Mouse (Mus musculus) lung, postnatal 0 days (tissue): ENCODE data around the gene Smim24. TPM values are rescaled to one million over a fixed set of nuclear protein-coding genes. Genes with fewer than 3 reads are reported as not detected.
A peak's percentile ranks its signal among the peaks of the same experiment; 100 is the strongest.

ENCODE experiments used
- ATAC-seq: fragments of 200-750 bp; cut with Nextera tagmentation; 2 replicates; pipeline ENCODE4 v1.8.0; 2017; ENCODE audit warnings: moderate library complexity
- DNase-seq: peaks from one replicate; pipeline ENCODE4 v3.0.0-alpha.2; 2016; ENCODE audit warnings: low spot score
- H3K27ac ChIP-seq: fragments of 300-500 bp; sonication (generic); 2 replicates; pipeline ENCODE4 v1.5.1; 2014; ENCODE audit warnings: antibody characterized with exemption, mild to moderate bottlenecking, low read length, mixed read lengths
- H3K27me3 ChIP-seq: fragments of 300-500 bp; sonication (generic); replicated peaks from 2 replicates; pipeline ENCODE4 v1.6.1; 2014; ENCODE audit warnings: low read length, mixed read lengths; ENCODE audit not compliant: insufficient read depth
- H3K36me3 ChIP-seq: fragments of 300-500 bp; sonication (generic); 2 replicates; pipeline ENCODE4 v1.6.1; 2014; ENCODE audit warnings: low read length, mixed read lengths; ENCODE audit not compliant: insufficient read depth
- H3K4me1 ChIP-seq: fragments of 300-500 bp; sonication (generic); 2 replicates; pipeline ENCODE4 v1.6.1; 2014; ENCODE audit warnings: antibody characterized with exemption, low read depth, low read length, mixed read lengths; ENCODE audit not compliant: insufficient read depth
- H3K4me2 ChIP-seq: fragments of 300-500 bp; sonication (generic); replicated peaks from 2 replicates; pipeline ENCODE4 v1.6.1; 2014; ENCODE audit warnings: low read depth, mild to moderate bottlenecking, low read length, moderate library complexity, mixed read lengths
- H3K4me3 ChIP-seq: fragments of 300-500 bp; sonication (generic); 2 replicates; pipeline ENCODE4 v1.5.1; 2014; ENCODE audit warnings: low read depth, low read length
- H3K9ac ChIP-seq: fragments of 300-500 bp; sonication (generic); replicated peaks from 2 replicates; pipeline ENCODE4 v1.6.1; 2014; ENCODE audit warnings: low read depth, mild to moderate bottlenecking
- H3K9me3 ChIP-seq: fragments of 300-500 bp; sonication (generic); 2 replicates; pipeline ENCODE4 v1.6.1; 2016; ENCODE audit warnings: low read length, mixed read lengths
- CTCF ChIP-seq: IDR thresholded peaks from 2 replicates; pipeline ENCODE4 v1.5.1; 2016; ENCODE audit warnings: antibody characterized with exemption, mild to moderate bottlenecking
- EP300 ChIP-seq: IDR thresholded peaks from 2 replicates; pipeline ENCODE4 v1.6.1; 2016; ENCODE audit warnings: antibody characterized with exemption, mild to moderate bottlenecking, control low read depth
- WGBS: fragments of 180-500 bp; shearing (Covaris S2); extraction: QIAGEN DNeasy Blood & Tissue Kit; methylation state at CpG from one replicate; pipeline ENCODE4 v1.1.7; 2014; 5-methylcytosine and 5-hydroxymethylcytosine counted together
- polyA plus RNA-seq: library from polyadenylated mRNA; unstranded; fragments of >200 nt; fragmentation: Nextera tagmentation; extraction: Ambion mirVana; gene quantifications from 2 replicates; pipeline ENCODE4 v1.2.1, GENCODE M21; 2015

The Smim24 gene
- polyA plus RNA-seq, 1 experiment from 2014 or later: 3.1 TPM

- Histone ChIP-seq H3K36me3 (peaks cover 10% of the 10 kb centered on the region; the same call in 1 of the 2 replicates), H3K9ac (no peak overlapping the region), H3K27me3 (no peaks in the 10 kb centered on the region), H3K4me3 (no peak overlapping the region), H3K9me3 (no peaks in the 10 kb centered on the region), H3K4me1 (peaks cover 45% of the 10 kb centered on the region), H3K4me2 (peak overlapping the region; percentile 22; the same call in 1 of the 2 replicates), H3K27ac (peak overlapping the region; percentile 81)
- WGBS: 20% methylated on average over 9 of the region's 9 CpGs
- DNase-seq (peak; percentile 92), ATAC-seq (peak; percentile 73)
- TF ChIP-seq EP300 (peak; percentile 96), CTCF (peak; percentile 99)
These were observed 16.0 kb downstream of the Smim24 start for GRCm38 (mm10) chr10:81408871-81409291.

GRCm38 (mm10) chr10:81409330-81409729 lies 16.5 kb downstream of the Smim24 start:
- ATAC-seq: peak; percentile 4; the same call in 1 of the 2 replicates
- no peak overlapping the region for H3K9ac ChIP-seq
- DNase-seq: no peak

GRCm38 (mm10) chr10:81410350-81410749 lies 17.5 kb downstream of the Smim24 start:
- peaks cover 60% of the 10 kb centered on the region for H3K4me1 ChIP-seq
- peak overlapping the region; percentile 81; the same call in 1 of the 2 replicates for H3K27ac ChIP-seq
- DNase-seq: peak; percentile 20
- H3K9me3 ChIP-seq: no peaks in the 10 kb centered on the region
- TF ChIP-seq CTCF (no peak), EP300 (no peak)
- WGBS: 36% methylated on average over 4 of the region's 4 CpGs
- H3K4me2 ChIP-seq: peak overlapping the region; percentile 22; the same call in 1 of the 2 replicates
- no peaks in the 10 kb centered on the region for H3K36me3 ChIP-seq
- no peaks in the 10 kb centered on the region for H3K27me3 ChIP-seq
- no peak overlapping the region for H3K9ac ChIP-seq
- H3K4me3 ChIP-seq: no peak overlapping the region
- ATAC-seq: no peak

More at GRCm38 (mm10) chr10:81409330-81409729, 16.5 kb downstream of the Smim24 start:
- no peak for TF ChIP-seq EP300
- TF ChIP-seq CTCF: no peak
- no peaks in the 10 kb centered on the region for H3K9me3 ChIP-seq
- peaks cover 5% of the 10 kb centered on the region; the same call in 1 of the 2 replicates for H3K36me3 ChIP-seq
- no peak overlapping the region for H3K4me3 ChIP-seq
- no peaks in the 10 kb centered on the region for H3K27me3 ChIP-seq
- peaks cover 49% of the 10 kb centered on the region for H3K4me1 ChIP-seq
- H3K27ac ChIP-seq: peak overlapping the region; percentile 81
- peak overlapping the region; percentile 22; the same call in 1 of the 2 replicates for H3K4me2 ChIP-seq
- 33% methylated on average over 7 of the region's 8 CpGs for WGBS

GRCm38 (mm10) chr10:81410981-81411380 lies 18.1 kb downstream of the Smim24 start:
- peak; percentile 24 for DNase-seq
- H3K4me1 ChIP-seq: peaks cover 63% of the 10 kb centered on the region
- no peak for TF ChIP-seq EP300
- TF ChIP-seq CTCF: no peak
- no peak for ATAC-seq
- 44% methylated on average over 9 of the region's 9 CpGs for WGBS
- no peak overlapping the region for H3K4me3 ChIP-seq
- no peaks in the 10 kb centered on the region for H3K36me3 ChIP-seq
- H3K9ac ChIP-seq: no peak overlapping the region
- H3K4me2 ChIP-seq: no peak overlapping the region
- no peaks in the 10 kb centered on the region for H3K9me3 ChIP-seq
- H3K27me3 ChIP-seq: no peaks in the 10 kb centered on the region
- peak overlapping the region; percentile 89 for H3K27ac ChIP-seq

- H3K9me3 ChIP-seq: no peaks in the 10 kb centered on the region
- H3K4me2 ChIP-seq: peak overlapping the region; percentile 33
- H3K36me3 ChIP-seq: no peaks in the 10 kb centered on the region
- H3K9ac ChIP-seq: no peak overlapping the region
- peak overlapping the region; percentile 89 for H3K27ac ChIP-seq
- H3K4me1 ChIP-seq: peaks cover 66% of the 10 kb centered on the region
- DNase-seq: peak; percentile 76
- H3K27me3 ChIP-seq: no peaks in the 10 kb centered on the region
- 0 out of 2 replicates have a peak, but pooled peaks have one; percentile 6 for TF ChIP-seq EP300
- TF ChIP-seq CTCF: no peak
- H3K4me3 ChIP-seq: no peak overlapping the region
- peak; percentile 11 for ATAC-seq
- 23% methylated on average over 16 of the region's 18 CpGs for WGBS
These were observed 18.9 kb downstream of the Smim24 start for GRCm38 (mm10) chr10:81411471-81412400.

GRCm38 (mm10) chr10:81412586-81413309 lies 19.9 kb downstream of the Smim24 start:
- Histone ChIP-seq H3K9ac (no peak overlapping the region), H3K27me3 (no peaks in the 10 kb centered on the region), H3K27ac (peak overlapping the region; percentile 89), H3K4me2 (no peak overlapping the region), H3K4me3 (no peak overlapping the region), H3K4me1 (peaks cover 68% of the 10 kb centered on the region), H3K9me3 (no peaks in the 10 kb centered on the region), H3K36me3 (no peaks in the 10 kb centered on the region)
- peak; percentile 26 for DNase-seq
- no peak for TF ChIP-seq CTCF
- 0 out of 2 replicates have a peak, but pooled peaks have one; percentile 7 for TF ChIP-seq EP300
- ATAC-seq: no peak
- WGBS: 62% methylated on average over 16 of the region's 16 CpGs
